Mouse (Mus musculus): ENCODE data around the gene Cdk20. TPM values are rescaled to one million over a fixed set of nuclear protein-coding genes. Genes with fewer than 3 reads are reported as not detected.

Cdk20 gene
- polyA plus RNA-seq, 1 experiment, result 11.4 TPM

DNA sequence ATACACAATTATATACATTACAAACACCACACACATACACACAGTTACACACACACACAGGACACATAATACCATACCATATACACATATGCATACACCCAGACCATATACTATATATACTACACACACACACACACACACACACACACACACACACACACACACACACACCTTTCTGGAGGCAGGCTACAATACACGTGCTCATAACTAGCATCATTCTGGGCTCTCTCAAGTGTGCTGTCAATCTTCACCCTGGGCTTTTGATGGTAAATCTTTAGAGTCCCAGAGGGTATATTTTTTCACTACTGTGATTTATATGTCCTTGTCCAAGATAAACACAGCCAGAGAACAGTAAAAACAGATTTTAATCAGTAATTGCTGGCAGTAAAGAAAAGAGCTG is 6.8 kb upstream of the Cdk20 start:
- Histone ChIP-seq H3K27me3 (ENCODE audit: control insufficient read depth, insufficient read depth, insufficient read length) (no peaks in the 10 kb centered on the region), H3K36me3 (ENCODE audit: control insufficient read depth, insufficient read depth) (no peaks in the 10 kb centered on the region), H3ac (ENCODE audit: control insufficient read depth, insufficient read length) (no peak overlapping the region), H3K4me3 (no peak overlapping the region), H3K4me2 (ENCODE audit: low read depth) (no peak overlapping the region), H3K79me2 (ENCODE audit: control insufficient read depth, insufficient read depth) (no peaks in the 10 kb centered on the region)
- no peak for TF ChIP-seq REST (IDR thresholded peaks at IDR 0.05; ENCODE audit: insufficient read depth, insufficient read length)
- no peak for TF ChIP-seq E2F4 (IDR thresholded peaks at IDR 0.05; ENCODE audit: insufficient read depth)
- no peak for TF ChIP-seq MAX (IDR thresholded peaks at IDR 0.05; ENCODE audit: low read depth)
- no peak for TF ChIP-seq MYOD1 (IDR thresholded peaks at IDR 0.05; ENCODE audit: control insufficient read depth in 1 of 3, insufficient read length in 2 of 3, low read depth in 2 of 3)
- TF ChIP-seq USF1 (IDR thresholded peaks at IDR 0.05; ENCODE audit: low read depth), result no peak
- TF ChIP-seq TCF12 (IDR thresholded peaks at IDR 0.05; ENCODE audit: insufficient read depth, poor library complexity, severe bottlenecking), result no peak

DNA sequence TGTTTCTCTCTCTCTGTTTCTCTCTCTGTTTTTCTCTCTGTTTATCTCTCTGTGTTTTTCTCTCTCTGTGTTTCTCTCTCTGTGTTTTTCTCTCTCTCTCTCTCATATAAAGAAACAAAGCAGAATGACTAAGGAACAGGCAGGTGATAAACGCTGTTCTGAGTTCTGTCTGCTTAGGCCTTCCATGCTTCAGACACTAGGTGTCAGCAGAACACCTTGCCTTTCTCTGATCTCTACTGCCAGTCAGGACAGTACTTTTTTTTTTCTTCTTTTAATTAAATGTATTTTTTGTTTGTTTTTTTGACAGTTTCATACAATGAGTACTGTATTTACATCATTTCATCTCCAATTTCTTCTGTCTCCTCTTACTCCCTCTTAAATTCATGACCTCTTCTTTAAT is 2.8 kb upstream of the Cdk20 start:
- Histone ChIP-seq H3K36me3 (ENCODE audit: control insufficient read depth, insufficient read depth) (no peaks in the 10 kb centered on the region), H3K4me2 (ENCODE audit: low read depth) (no peak overlapping the region), H3ac (ENCODE audit: control insufficient read depth, insufficient read length) (no peak overlapping the region), H3K27me3 (ENCODE audit: control insufficient read depth, insufficient read depth, insufficient read length) (no peaks in the 10 kb centered on the region), H3K79me2 (ENCODE audit: control insufficient read depth, insufficient read depth) (no peaks in the 10 kb centered on the region), H3K4me3 (no peak overlapping the region)
- TF ChIP-seq USF1 (IDR thresholded peaks at IDR 0.05; ENCODE audit: low read depth) (no peak), POLR2AphosphoS2 (IDR thresholded peaks at IDR 0.05; ENCODE audit: insufficient read length, low read depth) (no peak), SRF (IDR thresholded peaks at IDR 0.05; ENCODE audit: control insufficient read depth, insufficient read length, low read depth) (no peak), MYOG (IDR thresholded peaks at IDR 0.05; ENCODE audit: control insufficient read depth in 1 of 3, insufficient read depth in 1 of 3, insufficient read length in 2 of 3, low read depth in 2 of 3) (no peak), REST (IDR thresholded peaks at IDR 0.05; ENCODE audit: insufficient read depth, insufficient read length) (no peak), TCF12 (IDR thresholded peaks at IDR 0.05; ENCODE audit: insufficient read depth, poor library complexity, severe bottlenecking) (no peak), E2F4 (IDR thresholded peaks at IDR 0.05; ENCODE audit: insufficient read depth) (no peak), MYOD1 (IDR thresholded peaks at IDR 0.05; ENCODE audit: control insufficient read depth in 1 of 3, insufficient read length in 2 of 3, low read depth in 2 of 3) (no peak), CEBPB (IDR thresholded peaks at IDR 0.05; ENCODE audit: insufficient read depth, poor library complexity, severe bottlenecking) (no peak), POLR2A (IDR thresholded peaks at IDR 0.05; ENCODE audit: insufficient read length, low read depth) (no peak)

DNA sequence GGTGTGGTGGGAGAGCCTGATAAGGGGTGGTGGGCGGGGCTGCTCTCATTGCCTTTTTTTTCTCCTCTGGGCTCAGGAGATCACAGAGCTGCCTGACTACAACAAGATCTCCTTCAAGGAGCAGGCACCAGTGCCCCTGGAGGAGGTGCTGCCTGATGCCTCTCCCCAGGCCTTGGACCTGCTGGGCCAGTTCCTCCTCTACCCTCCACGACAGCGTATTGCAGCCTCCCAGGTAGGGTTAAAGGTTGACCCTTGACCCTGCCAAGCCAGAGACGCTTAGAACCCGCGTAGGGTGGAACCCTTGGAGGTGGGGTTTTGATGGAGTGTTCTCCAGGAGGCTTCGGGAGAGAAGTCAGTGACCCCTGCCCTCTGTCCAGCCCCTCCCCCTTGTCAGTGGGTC is 5.7 kb downstream of the Cdk20 start:
- Histone ChIP-seq H3K4me2 (ENCODE audit: low read depth) (no peak overlapping the region), H3ac (ENCODE audit: control insufficient read depth, insufficient read length) (no peak overlapping the region), H3K4me3 (no peak overlapping the region), H3K36me3 (ENCODE audit: control insufficient read depth, insufficient read depth) (no peaks in the 10 kb centered on the region), H3K79me2 (ENCODE audit: control insufficient read depth, insufficient read depth) (no peaks in the 10 kb centered on the region), H3K27me3 (ENCODE audit: control insufficient read depth, insufficient read depth, insufficient read length) (no peaks in the 10 kb centered on the region)
- TF ChIP-seq CEBPB (IDR thresholded peaks at IDR 0.05; ENCODE audit: insufficient read depth, poor library complexity, severe bottlenecking) (no peak), E2F4 (IDR thresholded peaks at IDR 0.05; ENCODE audit: insufficient read depth) (no peak), USF1 (IDR thresholded peaks at IDR 0.05; ENCODE audit: low read depth) (no peak), REST (IDR thresholded peaks at IDR 0.05; ENCODE audit: insufficient read depth, insufficient read length) (no peak)

DNA sequence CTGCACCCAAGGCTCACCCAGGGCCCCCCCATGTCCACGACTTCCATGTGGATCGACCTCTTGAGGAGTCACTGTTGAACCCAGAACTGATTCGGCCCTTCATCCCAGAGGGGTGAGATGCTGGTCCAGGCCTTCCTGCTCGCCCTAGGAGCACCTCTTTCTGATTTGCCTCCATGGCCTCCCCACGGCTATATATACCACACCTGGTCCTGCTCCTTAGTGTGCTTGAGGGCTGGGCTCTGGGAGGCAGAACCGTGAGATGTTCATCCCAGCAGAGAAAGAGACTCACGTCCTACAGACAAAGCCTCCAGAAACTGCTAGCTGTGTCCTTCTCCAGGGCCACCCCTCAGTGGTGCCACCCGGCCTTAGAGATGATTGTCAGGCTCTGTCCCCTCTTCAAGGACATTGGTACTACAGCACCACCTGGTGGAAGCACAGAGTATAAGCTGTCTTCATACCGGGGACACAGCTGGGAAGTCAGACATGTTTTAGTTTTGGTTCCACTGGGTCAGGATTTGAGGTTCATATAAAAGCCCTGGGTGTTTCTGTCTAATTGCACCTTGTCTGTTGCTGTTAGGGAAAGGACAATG is 6.8 kb downstream of the Cdk20 start:
- Histone ChIP-seq H3ac (ENCODE audit: control insufficient read depth, insufficient read length) (no peak overlapping the region), H3K36me3 (ENCODE audit: control insufficient read depth, insufficient read depth) (no peaks in the 10 kb centered on the region), H3K4me2 (ENCODE audit: low read depth) (peak overlapping the region; percentile 43), H3K79me2 (ENCODE audit: control insufficient read depth, insufficient read depth) (no peaks in the 10 kb centered on the region), H3K4me3 (no peak overlapping the region), H3K27me3 (ENCODE audit: control insufficient read depth, insufficient read depth, insufficient read length) (no peaks in the 10 kb centered on the region)
- no peak for TF ChIP-seq TCF3 (IDR thresholded peaks at IDR 0.05; ENCODE audit: insufficient read length, low read depth)
- no peak for TF ChIP-seq POLR2A (IDR thresholded peaks at IDR 0.05; ENCODE audit: insufficient read length, low read depth)
- TF ChIP-seq USF1 (IDR thresholded peaks at IDR 0.05; ENCODE audit: low read depth), result no peak
- no peak for TF ChIP-seq CEBPB (IDR thresholded peaks at IDR 0.05; ENCODE audit: insufficient read depth, poor library complexity, severe bottlenecking)
- TF ChIP-seq MYOG (IDR thresholded peaks at IDR 0.05; ENCODE audit: control insufficient read depth in 1 of 3, insufficient read depth in 1 of 3, insufficient read length in 2 of 3, low read depth in 2 of 3), result no peak
- TF ChIP-seq SRF (IDR thresholded peaks at IDR 0.05; ENCODE audit: control insufficient read depth, insufficient read length, low read depth), result no peak
- no peak for TF ChIP-seq MYOD1 (IDR thresholded peaks at IDR 0.05; ENCODE audit: control insufficient read depth in 1 of 3, insufficient read length in 2 of 3, low read depth in 2 of 3)
- no peak for TF ChIP-seq POLR2AphosphoS2 (IDR thresholded peaks at IDR 0.05; ENCODE audit: insufficient read length, low read depth)
- no peak for TF ChIP-seq E2F4 (IDR thresholded peaks at IDR 0.05; ENCODE audit: insufficient read depth)
- no peak for TF ChIP-seq REST (IDR thresholded peaks at IDR 0.05; ENCODE audit: insufficient read depth, insufficient read length)
- TF ChIP-seq TCF12 (IDR thresholded peaks at IDR 0.05; ENCODE audit: insufficient read depth, poor library complexity, severe bottlenecking), result no peak
- TF ChIP-seq MAX (IDR thresholded peaks at IDR 0.05; ENCODE audit: low read depth), result no peak

DNA sequence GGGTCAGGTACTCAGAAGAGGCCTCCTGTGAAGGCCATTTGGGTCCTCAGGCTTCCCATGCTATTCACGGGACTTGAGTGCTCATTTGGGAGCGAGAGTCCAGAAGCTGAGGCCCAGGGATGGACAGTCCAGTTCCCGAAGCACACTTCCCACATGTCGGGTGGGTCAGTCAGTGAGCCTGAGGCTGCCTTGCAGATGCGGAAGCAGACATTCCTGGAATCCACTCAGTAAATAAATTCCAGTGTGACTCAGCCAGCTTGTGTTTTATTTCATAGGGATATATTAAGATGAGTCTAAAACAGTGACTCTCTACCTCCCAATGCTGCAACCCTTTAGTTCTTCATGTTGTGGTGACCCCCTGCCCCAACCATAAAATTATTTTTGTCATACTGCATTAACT is 7.4 kb downstream of the Cdk20 start:
- Histone ChIP-seq H3K4me3 (no peak overlapping the region), H3K27me3 (ENCODE audit: control insufficient read depth, insufficient read depth, insufficient read length) (no peaks in the 10 kb centered on the region)
- TF ChIP-seq TCF12 (IDR thresholded peaks at IDR 0.05; ENCODE audit: insufficient read depth, poor library complexity, severe bottlenecking) (no peak), E2F4 (IDR thresholded peaks at IDR 0.05; ENCODE audit: insufficient read depth) (no peak), USF1 (IDR thresholded peaks at IDR 0.05; ENCODE audit: low read depth) (no peak), MYOD1 (IDR thresholded peaks at IDR 0.05; ENCODE audit: control insufficient read depth in 1 of 3, insufficient read length in 2 of 3, low read depth in 2 of 3) (no peak), REST (IDR thresholded peaks at IDR 0.05; ENCODE audit: insufficient read depth, insufficient read length) (no peak), TCF3 (IDR thresholded peaks at IDR 0.05; ENCODE audit: insufficient read length, low read depth) (no peak), POLR2A (IDR thresholded peaks at IDR 0.05; ENCODE audit: insufficient read length, low read depth) (no peak), MYOG (IDR thresholded peaks at IDR 0.05; ENCODE audit: control insufficient read depth in 1 of 3, insufficient read depth in 1 of 3, insufficient read length in 2 of 3, low read depth in 2 of 3) (no peak), MAX (IDR thresholded peaks at IDR 0.05; ENCODE audit: low read depth) (no peak), CEBPB (IDR thresholded peaks at IDR 0.05; ENCODE audit: insufficient read depth, poor library complexity, severe bottlenecking) (no peak), POLR2AphosphoS2 (IDR thresholded peaks at IDR 0.05; ENCODE audit: insufficient read length, low read depth) (no peak), SRF (IDR thresholded peaks at IDR 0.05; ENCODE audit: control insufficient read depth, insufficient read length, low read depth) (no peak)

More for the DNA sequence above, 7.4 kb downstream of the Cdk20 start:
- Histone ChIP-seq H3ac (ENCODE audit: control insufficient read depth, insufficient read length) (no peak overlapping the region), H3K36me3 (ENCODE audit: control insufficient read depth, insufficient read depth) (no peaks in the 10 kb centered on the region), H3K79me2 (ENCODE audit: control insufficient read depth, insufficient read depth) (no peaks in the 10 kb centered on the region), H3K4me2 (ENCODE audit: low read depth) (peak overlapping the region; percentile 43)

Data from myocyte (in vitro differentiated cells).